Mouse (Mus musculus) neural tube, embryonic 12.5 days (tissue): ENCODE results near the gene Lmbr1l. TPM values are rescaled to one million over a fixed set of nuclear protein-coding genes. Genes with fewer than 3 reads are reported as not detected.

ENCODE experiments used
- ATAC-seq: fragments of 200-750 bp; cut with Nextera tagmentation; 2 replicates; pipeline ENCODE4 v1.8.0; 2017; ENCODE audit warnings: low read depth, mild to moderate bottlenecking, moderate TSS enrichment, moderate library complexity; ENCODE audit not compliant: low FRiP score
- H3K27ac ChIP-seq: fragments of 300-500 bp; sonication (generic); 2 replicates; pipeline ENCODE4 v1.5.1; 2016
- H3K27me3 ChIP-seq: fragments of 300-500 bp; sonication (generic); replicated peaks from 2 replicates; pipeline ENCODE4 v1.6.1; 2016; ENCODE audit warnings: mild to moderate bottlenecking
- H3K36me3 ChIP-seq: fragments of 300-500 bp; sonication (generic); 2 replicates; pipeline ENCODE4 v1.6.1; 2016; ENCODE audit warnings: mild to moderate bottlenecking
- H3K4me1 ChIP-seq: fragments of 300-500 bp; sonication (generic); 2 replicates; pipeline ENCODE4 v1.6.1; 2016
- H3K4me2 ChIP-seq: fragments of 300-500 bp; sonication (generic); replicated peaks from 2 replicates; pipeline ENCODE4 v1.6.1; 2016; ENCODE audit warnings: mild to moderate bottlenecking
- H3K4me3 ChIP-seq: fragments of 300-500 bp; sonication (generic); 2 replicates; pipeline ENCODE4 v1.5.1; 2016
- H3K9ac ChIP-seq: fragments of 300-500 bp; sonication (generic); 2 replicates; pipeline ENCODE4 v1.6.1; 2016; ENCODE audit warnings: mild to moderate bottlenecking
- H3K9me3 ChIP-seq: fragments of 300-500 bp; sonication (generic); 2 replicates; pipeline ENCODE4 v1.6.1; 2016; ENCODE audit warnings: mild to moderate bottlenecking
- WGBS: fragments of 180-500 bp; shearing (Covaris S2); methylation state at CpG from one replicate; pipeline ENCODE4 v1.1.7; 2016; 5-methylcytosine and 5-hydroxymethylcytosine counted together
- polyA plus RNA-seq: library from polyadenylated mRNA; unstranded; fragments of >200 nt; fragmentation: Nextera tagmentation; extraction: Ambion mirVana; gene quantifications from 2 replicates; pipeline ENCODE4 v1.2.1, GENCODE M21; 2016

Gene Lmbr1l
- polyA plus RNA-seq, 1 experiment from 2014 or later: 40.0 TPM

- Histone ChIP-seq H3K9me3 (no peaks in the 10 kb centered on the region), H3K9ac (no peak overlapping the region), H3K4me2 (no peak overlapping the region), H3K4me1 (no peaks in the 10 kb centered on the region), H3K27ac (no peak overlapping the region), H3K36me3 (peaks cover 99% of the 10 kb centered on the region), H3K4me3 (no peak overlapping the region), H3K27me3 (no peaks in the 10 kb centered on the region)
- no peak for ATAC-seq
- WGBS: 95% methylated on average over 18 of the region's 18 CpGs
These were observed 57.1 kb downstream of the Lmbr1l start for GRCm38 (mm10) chr15:98860921-98861320.

- H3K36me3 ChIP-seq: peaks cover 99% of the 10 kb centered on the region
- H3K4me3 ChIP-seq: no peak overlapping the region
- H3K27me3 ChIP-seq: no peaks in the 10 kb centered on the region
- WGBS: 86% methylated on average over 9 of the region's 9 CpGs
- H3K9ac ChIP-seq: no peak overlapping the region
- ATAC-seq: no peak
- H3K9me3 ChIP-seq: no peaks in the 10 kb centered on the region
- no peak overlapping the region for H3K4me2 ChIP-seq
- no peaks in the 10 kb centered on the region for H3K4me1 ChIP-seq
- no peak overlapping the region for H3K27ac ChIP-seq
These were observed 58.5 kb downstream of the Lmbr1l start for GRCm38 (mm10) chr15:98859319-98860043.

GRCm38 (mm10) chr15:98854214-98854613, 63.8 kb downstream of the Lmbr1l start:
- no peaks in the 10 kb centered on the region for H3K9me3 ChIP-seq
- ATAC-seq: no peak
- 93% methylated on average over 16 of the region's 16 CpGs for WGBS
- H3K4me3 ChIP-seq: no peak overlapping the region
- no peaks in the 10 kb centered on the region for H3K27me3 ChIP-seq
- H3K4me1 ChIP-seq: no peaks in the 10 kb centered on the region
- peaks cover 99% of the 10 kb centered on the region for H3K36me3 ChIP-seq
- no peak overlapping the region for H3K4me2 ChIP-seq
- no peak overlapping the region for H3K27ac ChIP-seq
- H3K9ac ChIP-seq: no peak overlapping the region

Other genes starting within 250 kb of the Lmbr1l start
- 7.8 and 9.7 TPM in 2 replicates for gene Rnd1, start 240.8 kb downstream of the Lmbr1l start, polyA plus RNA-seq
- 2.1 and 2.3 TPM in 2 replicates for gene Ccdc65, start 210.0 kb downstream of the Lmbr1l start, polyA plus RNA-seq
- 7.7 and 8.9 TPM in 2 replicates for gene Fkbp11, start 190.0 kb downstream of the Lmbr1l start, polyA plus RNA-seq
- gene Arf3, start 155.0 kb downstream of the Lmbr1l start, polyA plus RNA-seq: 69.7 and 77.4 TPM in 2 replicates
- gene Wnt10b, start 140.1 kb downstream of the Lmbr1l start, polyA plus RNA-seq: 0.26 and 0.53 TPM in 2 replicates
- gene Wnt1, start 128.4 kb downstream of the Lmbr1l start, polyA plus RNA-seq: 7.5 and 12.3 TPM in 2 replicates
- 0.47 and 0.82 TPM in 2 replicates for gene Ddn, start 108.7 kb downstream of the Lmbr1l start, polyA plus RNA-seq
- gene Prkag1, start 86.7 kb downstream of the Lmbr1l start, polyA plus RNA-seq: 70.1 and 79.2 TPM in 2 replicates
- 10.4 and 12.3 TPM in 2 replicates for gene Kmt2d, start 47.0 kb downstream of the Lmbr1l start, polyA plus RNA-seq
- gene Rhebl1, start 23.7 kb downstream of the Lmbr1l start, polyA plus RNA-seq: 27.8 and 27.9 TPM in 2 replicates
- gene Dhh, start 19.7 kb downstream of the Lmbr1l start, polyA plus RNA-seq: 1.6 and 1.9 TPM in 2 replicates
- gene Tuba1b, start 16.3 kb upstream of the Lmbr1l start, polyA plus RNA-seq: 1,299 and 1,329 TPM in 2 replicates
- gene Gm49450, start 35.3 kb upstream of the Lmbr1l start, polyA plus RNA-seq: not detected in 2 replicates
- 10,701 and 10,796 TPM in 2 replicates for gene Tuba1a, start 35.5 kb upstream of the Lmbr1l start, polyA plus RNA-seq
- gene Tuba1c, start 111.7 kb upstream of the Lmbr1l start, polyA plus RNA-seq: 62.0 and 64.6 TPM in 2 replicates
- gene Prph, start 136.9 kb upstream of the Lmbr1l start, polyA plus RNA-seq: 109 and 168 TPM in 2 replicates
- 24.2 and 25.8 TPM in 2 replicates for gene Troap, start 156.3 kb upstream of the Lmbr1l start, polyA plus RNA-seq
- 4.4 and 4.5 TPM in 2 replicates for gene C1ql4, start 169.6 kb upstream of the Lmbr1l start, polyA plus RNA-seq
- gene Dnajc22, start 174.9 kb upstream of the Lmbr1l start, polyA plus RNA-seq: 0.70 and 1.1 TPM in 2 replicates
- 70.9 and 71.5 TPM in 2 replicates for gene Spats2, start 207.7 kb upstream of the Lmbr1l start, polyA plus RNA-seq